Mouse (Mus musculus): ENCODE data around the gene Gm37596. TPM values are rescaled to one million over a fixed set of nuclear protein-coding genes. Genes with fewer than 3 reads are reported as not detected.

Gene Gm37596
- not detected for polyA plus RNA-seq (2017; shearing (Covaris generic))

GRCm38 (mm10) chr3:93692970-93693369 lies at the start of gene Gm37596:
Gene Gm37596 (minus strand): TSS chr3:93693070.

GRCm38 (mm10) chr3:93676210-93676609 lies 16.7 kb downstream of the Gm37596 start, which contains the start of gene Tdpoz1:
Gene Tdpoz1 (minus strand): TSS chr3:93676310.

GRCm38 (mm10) chr3:93652586-93652985 lies 40.3 kb downstream of the Gm37596 start, which contains the start of gene Tdpoz2:
Gene Tdpoz2 (minus strand): TSS chr3:93652686.

Other genes starting within 250 kb of the Gm37596 start
- not detected for gene Tchhl1, start 224.3 kb downstream of the Gm37596 start, polyA plus RNA-seq (2017; shearing (Covaris generic))
- 975 TPM for gene S100a11, start 172.6 kb downstream of the Gm37596 start, polyA plus RNA-seq (2017; shearing (Covaris generic))
- 463 TPM for gene S100a10, start 138.0 kb downstream of the Gm37596 start, polyA plus RNA-seq (2017; shearing (Covaris generic))
- gene Tdpoz2, start 40.4 kb downstream of the Gm37596 start, polyA plus RNA-seq (2017; shearing (Covaris generic)) = not detected
- gene Tdpoz1, start 16.8 kb downstream of the Gm37596 start, polyA plus RNA-seq (2017; shearing (Covaris generic)) = not detected
- not detected for gene Gm5773, start 79.9 kb upstream of the Gm37596 start, polyA plus RNA-seq (2017; shearing (Covaris generic))
- not detected for gene Tdpoz4, start 103.3 kb upstream of the Gm37596 start, polyA plus RNA-seq (2017; shearing (Covaris generic))
- gene Tdpoz3, start 132.9 kb upstream of the Gm37596 start, polyA plus RNA-seq (2017; shearing (Covaris generic)) = not detected